Mouse (Mus musculus) testis, adult 2 months (tissue): ENCODE measurements around the gene Pld3.

Experiments used
- CTCF ChIP-seq: fragments of 200-500 bp; IDR thresholded peaks from 2 replicates; pipeline ENCODE4 v1.5.1; 2012; ENCODE audit warnings: low read depth, mild to moderate bottlenecking, inconsistent platforms, low read length, moderate library complexity; ENCODE audit not compliant: control insufficient read depth, insufficient read depth, insufficient replicate concordance
- POLR2A ChIP-seq: fragments of 200-500 bp; IDR thresholded peaks from 2 replicates; pipeline ENCODE4 v1.6.1; 2012; ENCODE audit warnings: low read depth, mild to moderate bottlenecking, inconsistent platforms, low read length, moderate library complexity; ENCODE audit not compliant: control insufficient read depth

GRCm38 (mm10) chr7:27592217-27592929, 39.4 kb upstream of the Pld3 start:
- no peak for TF ChIP-seq CTCF
- TF ChIP-seq POLR2A, result no peak
